Mouse (Mus musculus) liver, postnatal 0 days (tissue): ENCODE measurements at regions not wholly inside any gene's neighbourhood (a gene's known extent, or its start where the extent isn't known, plus 50 kb on each side); places are given as distances from the start of the nearest gene placed in this dataset.
"Not testable (repeated sequence)": the region's sequence is repeated elsewhere in the genome, so short reads cannot be mapped to it uniquely, and the experiment has no call there.

ENCODE experiments used
- ATAC-seq: fragments of 200-750 bp; cut with Nextera tagmentation; 2 replicates; pipeline ENCODE4 v1.8.0; 2017; ENCODE audit warnings: mild to moderate bottlenecking, moderate library complexity
- DNase-seq: peaks from one replicate; pipeline ENCODE4 v3.0.0-alpha.2; 2016
- H3K27ac ChIP-seq: fragments of 300-500 bp; sonication (generic); 2 replicates; pipeline ENCODE4 v1.5.1; 2014; ENCODE audit warnings: antibody characterized with exemption, moderate library complexity, mild to moderate bottlenecking, low read depth
- H3K27me3 ChIP-seq: fragments of 300-500 bp; sonication (generic); 2 replicates; pipeline ENCODE4 v1.6.1; 2014; ENCODE audit warnings: low read length, control low read depth, mixed read lengths; ENCODE audit not compliant: insufficient read depth
- H3K36me3 ChIP-seq: fragments of 300-500 bp; sonication (generic); replicated peaks from 2 replicates; pipeline ENCODE4 v1.6.1; 2014; ENCODE audit warnings: mild to moderate bottlenecking, control low read depth, low read length, moderate library complexity, mixed read lengths; ENCODE audit not compliant: insufficient read depth
- H3K4me1 ChIP-seq: fragments of 300-500 bp; sonication (generic); 2 replicates; pipeline ENCODE4 v1.6.1; 2014; ENCODE audit warnings: antibody characterized with exemption, mild to moderate bottlenecking, control low read depth; ENCODE audit not compliant: insufficient read depth
- H3K4me2 ChIP-seq: fragments of 300-500 bp; sonication (generic); 2 replicates; pipeline ENCODE4 v1.6.1; 2014; ENCODE audit warnings: low read depth, mild to moderate bottlenecking, low read length, moderate library complexity, mixed read lengths
- H3K4me3 ChIP-seq: fragments of 300-500 bp; sonication (generic); 2 replicates; pipeline ENCODE4 v1.5.1; 2014; ENCODE audit warnings: low read depth, low read length
- H3K9ac ChIP-seq: fragments of 300-500 bp; sonication (generic); replicated peaks from 2 replicates; pipeline ENCODE4 v1.6.1; 2014; ENCODE audit warnings: mild to moderate bottlenecking, moderate library complexity
- H3K9me3 ChIP-seq: fragments of 300-500 bp; sonication (generic); 2 replicates; pipeline ENCODE4 v1.6.1; 2016; ENCODE audit warnings: mild to moderate bottlenecking, control low read depth, low read length, mixed read lengths
- CTCF ChIP-seq: sonication (generic); IDR thresholded peaks from 2 replicates; pipeline ENCODE4 v1.5.1; 2016; ENCODE audit warnings: antibody characterized with exemption, low read depth
- EP300 ChIP-seq: IDR thresholded peaks from 2 replicates; pipeline ENCODE4 v1.6.1; 2016; ENCODE audit warnings: antibody characterized with exemption, low read depth, mild to moderate bottlenecking
- WGBS: fragments of 180-500 bp; shearing (Covaris S2); extraction: QIAGEN DNeasy Blood & Tissue Kit; methylation state at CpG from one replicate; pipeline ENCODE4 v1.1.7; 2014; ENCODE audit not compliant: insufficient replicate concordance; 5-methylcytosine and 5-hydroxymethylcytosine counted together

DNA sequence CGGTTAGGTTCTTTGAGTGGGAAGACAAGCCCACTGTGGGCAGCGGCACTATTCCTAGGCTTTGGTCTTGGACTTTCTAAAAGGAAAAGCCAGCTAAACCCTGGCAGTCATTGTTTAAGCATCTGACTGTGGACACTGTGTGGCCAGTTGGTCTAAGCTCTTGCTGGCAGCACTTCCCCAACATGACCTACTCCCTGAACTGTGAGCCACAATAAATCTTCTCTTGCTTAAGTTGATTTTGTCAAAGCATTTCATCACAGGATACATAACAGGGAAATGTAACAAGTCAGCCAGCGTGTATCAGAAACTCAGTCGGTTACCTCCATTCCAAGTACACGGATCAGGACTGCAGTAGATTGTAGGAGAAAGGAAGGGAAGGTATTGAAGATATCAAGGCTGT is 52.9 kb upstream of the Atxn1 start:
- WGBS = 81% methylated on average over 5 of the region's 5 CpGs
- DNase-seq = no peak

GRCm38 (mm10) chr13:46017011-46017410 is 52.2 kb upstream of the Atxn1 start:
- H3K4me3 ChIP-seq, ATAC-seq, H3K27ac ChIP-seq, H3K4me1 ChIP-seq, H3K27me3 ChIP-seq, DNase-seq, H3K9me3 ChIP-seq, H3K4me2 ChIP-seq, H3K9ac ChIP-seq, H3K36me3 ChIP-seq: not testable (repeated sequence)
- WGBS = 63% methylated on average over 2 of the region's 2 CpGs

More for the DNA sequence above, 52.9 kb upstream of the Atxn1 start:
- Histone ChIP-seq H3K4me3 (no peak overlapping the region), H3K9ac (no peak overlapping the region), H3K27me3 (no peaks in the 10 kb centered on the region), H3K4me1 (peaks cover 8% of the 10 kb centered on the region; the same call in 1 of the 2 replicates), H3K36me3 (no peaks in the 10 kb centered on the region), H3K9me3 (no peaks in the 10 kb centered on the region), H3K4me2 (no peak overlapping the region), H3K27ac (no peak overlapping the region)
- TF ChIP-seq EP300 = no peak
- no peak for TF ChIP-seq CTCF
- ATAC-seq = no peak

- Histone ChIP-seq H3K4me2 (no peak overlapping the region), H3K4me1 (peaks cover 2% of the 10 kb centered on the region; the same call in 1 of the 2 replicates), H3K4me3 (no peak overlapping the region), H3K27me3 (no peaks in the 10 kb centered on the region), H3K36me3 (no peaks in the 10 kb centered on the region), H3K9me3 (no peaks in the 10 kb centered on the region), H3K27ac (no peak overlapping the region), H3K9ac (no peak overlapping the region)
- no peak for ATAC-seq
- no peak for TF ChIP-seq CTCF
- WGBS = 81% methylated on average over 7 of the region's 7 CpGs
- DNase-seq = no peak
Observed at GRCm38 (mm10) chr13:46015231-46015630, 50.4 kb upstream of the Atxn1 start.

- Histone ChIP-seq H3K9ac (no peak overlapping the region), H3K4me2 (no peak overlapping the region), H3K36me3 (no peaks in the 10 kb centered on the region), H3K4me3 (no peak overlapping the region), H3K27ac (no peak overlapping the region), H3K4me1 (peaks cover 2% of the 10 kb centered on the region; the same call in 1 of the 2 replicates), H3K27me3 (0 out of 2 replicates have a peak, but pooled peaks cover 3% of the 10 kb centered on the region), H3K9me3 (no peaks in the 10 kb centered on the region)
- 64% methylated on average over 2 of the region's 2 CpGs for WGBS
- ATAC-seq = no peak
- TF ChIP-seq EP300 (no peak), CTCF (no peak)
- DNase-seq = no peak
Observed at GRCm38 (mm10) chr13:46014637-46015036, 49.8 kb upstream of the Atxn1 start.
